Mouse (Mus musculus) cerebellum, adult 9-10 months (tissue): ENCODE measurements around the gene Zc3h10.
"Not testable (repeated sequence)": the region's sequence is repeated elsewhere in the genome, so short reads cannot be mapped to it uniquely, and the experiment has no call there.

Source experiments
- DNase-seq: peaks from one replicate; pipeline ENCODE4 v3.0.0; 2022

Gene Zc3h10

DNA sequence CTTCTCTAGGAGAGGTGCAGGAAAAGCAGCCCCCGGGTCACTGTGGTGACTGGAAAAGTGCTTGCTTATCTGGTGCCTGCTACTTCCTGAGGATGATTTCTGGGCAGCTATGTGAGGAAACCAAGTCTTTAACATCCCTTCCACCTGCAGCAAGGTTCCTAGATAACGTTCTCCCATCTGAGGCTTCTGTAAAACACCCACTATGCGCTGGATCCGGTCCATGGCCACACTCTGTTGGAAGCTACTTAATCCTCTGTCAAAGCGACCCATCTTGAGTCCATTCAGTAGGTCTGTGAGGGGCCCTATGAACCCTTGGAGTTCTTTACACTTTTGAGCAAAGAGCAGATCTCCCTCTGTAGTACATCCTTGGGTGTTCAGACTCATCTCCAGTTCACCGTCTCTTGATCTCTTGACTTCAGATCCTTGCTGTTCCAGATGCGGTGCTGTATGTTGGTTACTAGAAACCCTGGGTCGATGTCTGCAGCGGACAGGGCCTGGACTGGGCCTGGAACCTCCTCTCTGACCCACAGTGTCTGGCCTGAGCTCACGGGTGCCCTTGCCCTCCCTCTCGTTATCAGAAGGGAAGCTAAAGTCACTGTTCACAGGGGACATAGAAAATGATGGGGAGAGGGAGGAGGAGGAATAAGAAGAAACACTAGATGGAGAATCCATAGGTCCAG lies 2.7 kb upstream of the Zc3h10 start:
- DNase-seq = peak; percentile 81

DNA sequence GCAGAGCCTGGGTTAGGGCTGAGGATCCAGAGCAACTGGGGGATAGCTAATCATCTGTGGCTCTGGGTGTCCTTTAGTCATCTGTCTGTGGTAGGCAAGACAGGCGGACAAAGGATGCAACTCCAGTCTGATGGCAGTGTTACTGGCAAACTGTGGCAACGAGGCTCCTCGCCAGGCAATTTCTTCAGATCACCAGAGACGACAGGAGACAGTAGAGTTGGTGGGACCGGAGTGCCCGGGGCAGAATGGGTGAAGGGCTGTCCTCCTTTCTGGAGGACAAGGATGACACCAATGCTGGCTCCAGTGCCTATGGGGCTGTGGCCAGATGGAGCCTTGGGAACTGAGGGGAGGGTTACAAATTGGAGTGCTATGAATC lies 2.1 kb upstream of the Zc3h10 start:
- DNase-seq = not testable (repeated sequence)

DNA sequence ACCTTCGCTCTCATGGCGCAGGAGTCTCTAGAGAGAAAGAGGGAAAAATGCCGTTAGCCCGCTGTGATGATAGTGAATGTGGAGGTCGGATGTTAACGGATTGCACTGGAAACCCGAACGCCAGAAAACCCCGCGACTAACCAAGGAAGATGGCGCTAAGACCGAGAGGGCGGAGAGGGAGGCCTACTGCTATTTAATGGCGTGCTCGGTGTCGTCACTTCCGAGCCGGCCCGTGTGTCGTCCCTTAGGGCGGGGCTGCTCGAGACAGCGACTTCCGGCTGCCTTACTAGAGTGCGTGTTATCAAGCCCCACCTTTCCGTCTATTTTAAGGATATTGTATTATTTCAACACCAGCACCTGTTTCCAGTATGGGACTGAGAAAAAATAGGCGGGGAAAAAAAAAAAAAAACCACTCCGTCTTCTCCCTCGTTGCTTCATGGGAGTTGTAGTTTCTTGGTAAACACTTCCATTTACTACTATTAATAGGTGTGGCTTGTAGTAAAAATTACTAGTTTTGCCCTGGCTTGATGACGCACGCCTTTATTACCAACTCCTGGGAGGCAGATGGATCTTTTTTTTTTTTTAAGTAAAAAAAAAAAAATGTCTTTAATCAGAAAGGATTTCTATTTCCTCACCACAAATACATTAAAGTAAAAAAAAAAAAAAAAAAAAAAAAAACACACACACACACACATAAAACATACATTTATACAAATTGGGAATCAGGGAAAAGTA lies 1.5 kb upstream of the Zc3h10 start, which contains the start of gene Rpl41:
TSS of gene Rpl41 (minus strand) at position 359 of the 735 bp plus-strand sequence.
- DNase-seq = peak; percentile 98

DNA sequence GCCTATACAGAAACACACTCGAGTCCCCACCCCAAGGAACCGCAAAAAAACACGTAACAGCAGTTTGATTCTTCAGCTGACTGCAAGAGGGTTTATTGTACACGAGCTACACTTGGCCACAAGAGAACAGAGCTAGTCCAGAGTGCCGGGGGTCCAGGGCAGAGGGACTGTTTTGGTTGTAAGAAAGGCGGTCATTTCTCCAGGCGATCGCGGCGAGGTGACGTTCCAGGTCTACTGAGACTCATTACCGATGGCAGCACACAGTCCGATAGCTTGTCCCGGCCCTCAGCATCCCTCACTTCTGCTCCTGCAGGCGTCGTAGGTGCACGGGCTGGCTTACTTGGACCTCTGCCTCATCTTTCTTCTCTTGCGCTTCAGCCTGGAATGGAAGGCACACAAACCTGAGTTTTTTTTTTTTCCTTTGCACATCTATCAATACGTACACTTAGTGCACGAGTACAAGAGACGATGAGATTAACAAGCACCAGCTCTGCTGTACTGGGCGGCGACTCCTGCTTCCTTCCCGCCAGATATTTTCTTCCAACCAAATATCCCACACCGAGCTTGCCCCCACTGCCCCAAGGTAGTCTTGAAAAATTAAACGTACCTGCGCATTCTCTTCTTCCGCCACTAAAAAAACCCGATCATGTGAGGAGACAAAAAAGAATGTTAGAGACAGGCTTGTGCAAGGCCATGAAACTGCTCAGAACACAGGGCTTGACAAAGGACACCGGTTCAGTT lies 647 bp upstream of the Zc3h10 start:
- peak; percentile 66 for DNase-seq

DNA sequence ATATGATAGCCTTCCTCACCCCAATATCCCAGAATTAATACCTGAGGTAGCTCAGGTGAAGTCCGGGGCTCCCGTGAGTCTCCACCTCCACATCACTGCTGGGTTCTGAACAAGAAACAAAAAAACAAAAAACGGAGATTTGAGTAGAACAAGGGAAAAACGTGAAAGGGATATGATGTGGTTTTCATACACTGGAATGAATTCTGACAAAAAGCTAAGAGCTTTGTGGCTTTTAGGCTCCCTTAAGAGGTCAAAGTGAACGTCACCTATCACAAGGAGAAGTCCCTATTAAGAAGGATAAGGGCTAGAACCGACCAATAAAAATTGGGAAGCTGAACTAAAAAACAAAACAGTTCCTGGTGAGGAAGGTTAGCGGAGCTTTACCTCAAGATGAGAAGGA lies 787 bp downstream of the Zc3h10 start:
- no peak for DNase-seq

DNA sequence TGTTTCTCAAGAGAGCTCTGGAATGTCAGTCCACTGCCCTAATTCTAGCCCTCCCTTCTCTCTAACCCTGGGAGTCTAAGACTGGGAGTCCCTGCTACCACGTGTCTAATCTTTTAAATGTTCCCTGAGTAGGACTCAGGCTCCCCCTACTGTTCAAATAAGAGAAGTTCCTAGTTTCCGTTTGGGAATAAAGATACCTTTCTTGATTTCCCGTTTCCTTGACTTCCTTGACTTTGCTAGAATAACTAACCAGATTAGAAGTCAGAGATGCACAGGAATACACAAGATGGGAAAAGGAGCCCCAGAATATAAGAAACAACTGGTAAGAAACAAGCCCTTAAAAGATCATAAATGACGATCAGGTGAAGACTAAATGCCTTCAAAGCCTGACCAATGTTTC lies 1.2 kb downstream of the Zc3h10 start:
- DNase-seq = peak; percentile 79

DNA sequence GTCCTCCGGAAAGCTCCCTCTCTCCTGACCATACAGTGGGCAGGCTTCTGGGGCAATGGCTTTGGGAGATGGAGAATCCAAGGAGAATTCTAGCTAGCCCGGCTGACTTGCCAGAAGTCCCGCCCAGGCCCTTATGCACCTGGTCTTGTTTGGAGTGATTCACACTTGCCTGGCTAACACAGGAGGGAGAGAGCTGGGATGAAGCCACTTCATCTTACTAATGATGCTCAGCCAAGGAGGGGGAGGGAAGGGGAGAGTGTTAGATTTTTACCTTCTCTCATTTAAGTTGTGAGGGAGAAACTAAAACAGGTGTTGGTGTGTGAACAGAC lies 2.0 kb downstream of the Zc3h10 start:
- DNase-seq = peak; percentile 54

DNA sequence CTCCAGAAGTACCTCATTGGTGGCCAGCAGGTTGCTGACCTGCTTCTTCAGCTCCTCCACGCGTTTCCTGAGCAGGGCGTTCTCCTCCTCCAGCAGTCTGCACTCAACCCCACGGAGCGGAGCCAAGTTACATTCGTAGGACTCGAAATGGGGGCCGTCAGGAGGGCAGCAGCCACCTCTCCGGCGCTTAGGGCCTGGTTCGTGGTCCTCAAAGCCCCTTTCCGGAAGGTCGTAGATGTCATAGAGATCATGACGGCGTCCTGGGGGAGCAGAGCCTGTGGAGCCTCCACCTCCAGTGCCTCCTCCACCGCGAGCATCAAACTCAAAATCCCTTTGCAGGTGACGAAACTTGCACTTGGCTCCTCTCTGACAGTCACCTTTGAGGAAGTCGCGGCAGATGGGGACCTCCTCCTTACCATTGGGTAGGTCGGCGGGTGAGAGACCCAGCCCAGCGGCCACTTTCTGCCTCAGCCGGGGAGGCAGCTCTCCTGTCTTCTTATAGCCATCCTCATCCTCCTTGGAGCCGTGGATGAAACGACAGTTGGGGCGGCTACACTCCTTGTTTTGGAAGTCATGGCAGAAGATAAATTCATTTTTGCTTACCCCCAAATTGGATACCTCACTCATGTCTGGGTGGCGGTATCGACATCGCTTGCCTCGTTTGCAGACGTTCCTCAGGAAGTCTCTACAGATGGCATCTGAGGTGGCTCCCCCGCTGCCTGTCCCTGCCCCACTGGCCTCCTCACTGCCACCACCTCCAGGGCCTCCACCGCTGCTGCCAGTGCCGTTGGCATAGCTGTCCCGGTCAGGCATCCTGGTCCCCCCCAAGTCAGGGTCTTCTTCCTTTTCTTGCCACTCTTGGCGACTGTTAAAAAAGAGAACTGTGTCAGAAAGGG lies 2.7 kb downstream of the Zc3h10 start:
- DNase-seq = peak; percentile 51

DNA sequence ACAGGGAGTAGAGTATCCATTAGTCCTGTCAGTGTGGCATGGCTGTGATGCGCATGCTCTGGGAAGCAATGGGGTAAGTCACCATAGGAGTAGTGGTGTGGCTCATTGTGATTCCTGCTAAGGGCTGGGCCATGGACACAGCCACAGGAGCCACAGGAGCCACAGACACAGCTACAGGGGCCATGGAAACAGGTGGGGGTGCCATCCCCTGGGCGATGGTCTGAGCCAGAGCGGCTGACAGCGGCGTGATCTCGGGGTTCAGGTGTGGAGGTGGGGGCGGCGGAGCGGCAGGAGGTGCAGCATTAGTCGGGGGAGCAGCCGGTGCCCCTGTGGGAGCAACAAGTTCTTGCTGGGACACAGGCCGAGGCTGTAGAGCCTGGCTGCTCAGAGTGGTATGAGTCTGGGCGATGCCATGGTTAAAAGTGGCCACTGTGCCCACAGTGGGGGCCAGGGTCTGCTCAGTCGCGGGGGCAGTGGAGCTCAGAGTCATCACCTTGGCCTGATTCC lies 3.4 kb downstream of the Zc3h10 start:
- DNase-seq = no peak

DNA sequence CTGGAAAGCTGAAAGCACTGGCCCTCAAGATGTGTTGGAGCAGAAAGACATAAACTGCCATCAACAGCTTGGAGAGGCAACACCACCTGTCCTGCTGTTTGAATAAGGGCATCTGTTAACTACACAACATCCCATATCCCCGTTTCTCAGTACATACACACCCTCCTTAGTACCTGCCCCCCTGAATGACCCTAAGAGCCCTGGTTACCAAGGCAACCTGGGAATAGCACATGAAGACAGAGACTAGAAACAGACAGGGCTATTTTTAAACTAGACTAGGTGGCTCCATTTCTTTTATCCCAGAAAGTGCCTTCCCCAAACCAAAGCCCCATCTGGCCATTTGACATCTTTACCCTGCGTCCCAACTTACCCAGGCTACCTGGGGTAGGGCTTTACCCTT lies 4.5 kb downstream of the Zc3h10 start:
- DNase-seq = no peak

DNA sequence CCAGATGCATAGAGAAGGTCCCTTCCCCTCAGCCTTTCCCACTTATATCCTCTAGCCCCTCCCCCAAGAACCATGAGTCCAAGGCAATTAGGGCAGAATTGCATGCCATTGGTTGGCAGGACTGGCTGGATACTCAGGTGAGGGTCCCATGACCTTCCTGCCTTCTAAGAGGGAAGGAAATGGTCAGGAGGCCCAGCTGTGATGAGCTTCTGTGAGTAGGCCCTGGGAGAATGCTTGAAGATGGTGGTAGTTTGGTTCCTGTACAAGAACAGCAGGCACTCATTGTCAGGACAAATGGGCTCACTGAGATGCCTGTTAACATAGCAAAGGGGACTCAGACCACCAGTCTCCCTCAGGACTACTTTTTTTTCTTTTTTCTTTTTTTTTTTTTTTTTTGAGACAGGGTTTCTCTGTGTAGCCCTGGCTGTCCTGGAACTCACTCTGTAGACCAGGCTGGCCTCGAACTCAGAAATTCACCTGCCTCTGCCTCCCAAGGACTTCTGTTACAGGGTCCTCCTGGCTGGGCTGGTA lies 9.2 kb downstream of the Zc3h10 start:
- DNase-seq = no peak

DNA sequence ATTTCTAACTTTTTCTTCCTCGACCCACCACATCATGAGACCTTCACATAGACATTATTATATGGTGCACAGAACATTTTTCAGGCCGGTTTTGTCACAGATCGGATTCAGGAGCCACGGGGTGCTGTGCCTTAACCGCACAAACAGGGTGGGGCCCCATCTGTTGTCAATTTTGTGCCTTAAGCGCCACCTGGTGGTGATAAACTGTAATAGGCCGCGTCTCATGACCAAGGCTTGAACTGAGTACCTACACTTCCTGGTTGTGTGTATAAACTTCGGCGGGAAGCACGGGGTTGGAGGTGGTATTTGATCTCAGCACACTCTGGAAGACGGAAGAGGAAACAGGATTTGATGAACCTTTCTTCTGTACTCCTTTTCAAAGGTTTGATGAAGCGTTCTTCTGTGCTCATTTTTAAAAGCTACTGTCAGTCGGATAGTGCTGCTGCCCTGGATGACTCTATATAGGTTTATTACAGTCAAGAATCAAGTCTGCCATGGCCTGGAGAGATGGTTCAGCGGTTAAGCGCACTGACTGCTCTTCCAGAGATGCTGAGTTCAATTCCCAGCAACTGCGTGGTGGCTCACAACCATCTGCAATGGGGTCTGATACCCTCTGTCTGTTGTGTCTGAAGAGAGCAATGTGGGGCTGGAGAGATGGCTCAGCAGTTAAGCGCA lies 11.2 kb downstream of the Zc3h10 start:
- DNase-seq = peak; percentile 96

DNA sequence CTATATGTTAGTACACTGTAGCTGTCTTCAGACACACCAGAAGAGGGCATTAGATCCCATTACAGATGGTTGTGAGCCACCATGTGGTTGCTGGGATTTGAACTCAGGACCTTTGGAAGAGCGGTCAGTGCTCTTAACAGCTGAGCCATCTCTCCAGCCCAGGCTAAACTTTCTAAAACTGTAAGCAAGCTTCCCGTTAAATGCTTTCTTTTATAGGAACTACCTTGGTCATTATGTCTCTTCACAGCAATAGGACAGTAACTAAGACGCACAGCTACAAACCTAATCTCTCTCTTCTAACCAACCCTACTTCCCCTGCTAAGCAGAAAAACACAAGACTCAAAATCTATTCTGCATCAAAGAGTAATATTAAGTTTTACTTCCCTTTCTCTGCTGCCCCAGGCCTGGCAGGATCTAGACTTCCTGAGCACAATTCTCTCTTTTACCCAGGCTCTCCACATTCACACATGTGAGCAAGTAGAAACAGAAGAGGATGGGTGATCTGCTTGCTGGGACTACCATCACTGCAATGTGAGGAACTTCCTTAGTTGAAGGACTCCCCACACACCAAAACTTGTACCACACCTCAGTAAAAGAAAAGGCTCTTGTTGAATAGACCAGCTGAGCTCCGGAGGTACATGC lies 11.8 kb downstream of the Zc3h10 start:
- no peak for DNase-seq

DNA sequence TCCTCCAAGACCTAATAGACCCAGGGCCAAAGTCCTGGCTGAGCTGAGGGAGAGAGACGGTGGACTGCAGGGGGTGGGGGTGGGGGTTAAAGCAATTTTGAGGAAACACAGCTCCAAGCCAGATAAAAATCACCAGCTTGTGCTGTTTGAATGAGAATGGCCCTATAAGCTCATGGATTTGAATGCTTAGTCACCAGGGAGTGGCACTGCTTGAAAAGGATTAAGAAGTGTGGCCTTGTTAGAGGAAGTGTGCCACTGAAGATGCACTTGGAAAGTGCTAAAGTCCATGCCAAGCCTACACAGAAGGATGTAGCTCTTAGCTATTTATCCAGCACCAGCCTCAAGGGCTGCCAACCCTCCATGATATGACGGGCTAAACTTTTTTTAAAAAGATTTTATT lies 12.4 kb downstream of the Zc3h10 start:
- no peak for DNase-seq

DNA sequence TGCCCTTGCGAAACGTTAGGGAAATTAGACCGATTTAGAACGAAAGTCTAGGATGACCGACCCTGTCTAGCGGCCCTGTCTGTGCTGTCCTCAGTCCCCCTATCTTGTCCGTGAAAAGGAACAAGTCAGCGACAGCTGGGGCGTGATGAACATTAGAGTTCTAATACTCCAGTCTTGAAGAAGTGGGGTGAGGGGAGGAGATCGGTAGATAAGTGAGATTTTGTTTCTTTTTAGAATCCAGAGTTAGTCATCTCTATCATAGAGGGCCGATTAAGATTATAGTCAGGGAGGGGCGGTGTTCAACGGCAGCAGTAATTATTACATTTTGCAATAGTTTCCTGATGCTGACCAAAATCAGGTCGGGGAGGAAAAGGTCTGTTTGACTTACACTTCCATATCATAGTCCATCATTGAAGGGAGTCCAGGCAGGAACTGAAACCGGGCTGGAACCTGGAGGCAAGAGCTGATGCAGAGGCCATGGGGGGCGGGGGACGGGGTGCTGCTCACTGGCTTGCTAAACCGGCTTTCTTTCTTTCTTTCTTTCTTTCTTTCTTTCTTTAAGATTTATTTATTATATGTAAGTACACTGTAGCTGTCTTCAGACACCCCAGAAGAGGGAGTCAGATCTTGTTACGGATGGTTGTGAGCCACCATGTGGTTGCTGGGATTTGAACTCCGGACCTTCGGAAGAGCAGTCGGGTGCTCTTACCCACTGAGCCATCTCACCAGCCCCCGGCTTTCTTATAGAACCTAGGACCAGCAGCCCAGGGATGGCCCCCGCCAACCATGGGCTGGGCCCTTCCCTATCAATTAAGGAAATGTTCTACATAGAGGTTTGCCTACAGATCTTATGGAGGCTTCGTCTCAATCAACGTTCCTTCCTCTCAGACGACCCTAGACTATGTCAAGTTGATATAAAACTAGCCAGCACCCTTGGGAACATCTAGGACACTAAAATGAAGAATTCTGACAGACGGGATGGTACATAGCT lies 20.9 kb downstream of the Zc3h10 start:
- no peak for DNase-seq

DNA sequence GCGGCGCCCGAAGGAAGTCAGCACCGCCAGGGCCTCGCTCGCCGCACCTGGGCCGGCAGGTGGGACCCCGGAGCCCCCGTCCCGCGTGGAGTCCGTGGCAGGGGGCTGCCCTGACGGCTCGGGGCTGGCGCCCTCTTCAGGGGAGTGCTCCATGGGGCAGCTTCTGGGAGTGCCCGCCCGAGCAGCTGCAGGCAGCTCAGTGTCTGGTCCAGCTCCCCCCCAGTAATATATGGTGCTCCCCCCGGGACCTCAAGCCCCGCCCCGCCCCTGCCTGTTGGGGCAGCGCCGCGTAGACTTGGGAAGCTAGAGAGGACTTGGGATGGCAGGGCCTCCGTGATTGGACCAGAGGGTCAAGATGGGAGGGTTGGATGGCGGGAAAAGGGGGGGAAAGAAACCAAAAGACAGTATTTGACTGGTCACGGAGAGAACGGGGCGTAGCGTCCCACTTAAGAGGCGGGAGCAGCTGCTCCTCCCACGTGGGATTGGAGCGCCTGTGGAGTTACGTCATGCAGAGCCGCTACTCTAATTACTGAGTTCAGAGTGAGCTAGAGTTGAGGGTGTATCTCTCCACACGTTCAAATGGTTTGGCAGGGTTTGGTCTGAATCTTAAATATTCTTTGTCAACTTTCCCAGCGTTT lies 21.8 kb downstream of the Zc3h10 start, which contains the start of gene Esyt1:
TSS of gene Esyt1 (minus strand) at position 201 of the 638 bp plus-strand sequence.
- DNase-seq = peak; percentile 97

DNA sequence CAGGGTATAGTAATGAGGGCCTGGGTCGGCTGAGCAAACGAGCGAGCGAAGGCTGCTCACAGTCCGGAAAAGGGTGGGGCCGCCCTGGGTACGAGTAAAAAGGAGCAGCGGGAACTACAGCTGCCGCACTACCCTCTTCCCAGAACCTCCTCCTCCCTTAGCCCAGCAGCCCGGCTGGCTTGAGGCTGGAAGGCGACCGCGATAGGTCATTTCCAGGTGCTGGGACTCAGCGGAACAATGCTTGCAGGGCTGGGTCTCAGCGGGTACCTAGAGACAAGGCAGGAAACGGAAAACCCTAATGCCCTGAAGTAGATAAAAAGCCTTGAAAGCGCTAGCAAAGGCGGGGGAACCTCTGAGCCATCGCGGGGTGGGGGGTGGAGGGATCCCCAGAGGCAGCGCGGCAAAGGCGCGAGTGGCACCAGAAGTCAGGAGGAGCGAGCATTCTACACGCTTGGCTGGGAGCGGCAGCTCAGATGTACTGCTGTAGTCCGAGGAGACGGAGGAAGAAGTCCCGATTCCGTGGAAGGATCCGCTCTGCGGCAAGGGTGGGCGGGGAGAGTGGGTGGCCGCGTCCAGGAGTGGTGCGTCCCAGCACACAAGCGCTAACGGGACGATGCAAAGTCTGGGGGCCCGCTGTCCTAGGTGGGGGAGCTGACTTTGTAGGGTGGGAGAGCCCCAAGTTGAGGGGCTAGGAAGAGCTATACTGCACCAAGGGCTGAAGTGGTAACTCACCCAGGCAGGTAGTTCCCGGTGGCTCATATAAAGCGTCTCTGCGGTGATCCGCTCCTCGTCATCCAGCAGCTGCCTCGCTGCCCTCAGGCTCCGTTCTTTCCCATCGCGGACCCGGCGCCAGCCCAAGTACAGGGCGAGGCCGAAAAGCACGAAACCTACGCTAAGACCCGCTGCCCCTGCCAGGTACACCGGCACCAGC lies 22.6 kb downstream of the Zc3h10 start:
- DNase-seq = peak; percentile 54

DNA sequence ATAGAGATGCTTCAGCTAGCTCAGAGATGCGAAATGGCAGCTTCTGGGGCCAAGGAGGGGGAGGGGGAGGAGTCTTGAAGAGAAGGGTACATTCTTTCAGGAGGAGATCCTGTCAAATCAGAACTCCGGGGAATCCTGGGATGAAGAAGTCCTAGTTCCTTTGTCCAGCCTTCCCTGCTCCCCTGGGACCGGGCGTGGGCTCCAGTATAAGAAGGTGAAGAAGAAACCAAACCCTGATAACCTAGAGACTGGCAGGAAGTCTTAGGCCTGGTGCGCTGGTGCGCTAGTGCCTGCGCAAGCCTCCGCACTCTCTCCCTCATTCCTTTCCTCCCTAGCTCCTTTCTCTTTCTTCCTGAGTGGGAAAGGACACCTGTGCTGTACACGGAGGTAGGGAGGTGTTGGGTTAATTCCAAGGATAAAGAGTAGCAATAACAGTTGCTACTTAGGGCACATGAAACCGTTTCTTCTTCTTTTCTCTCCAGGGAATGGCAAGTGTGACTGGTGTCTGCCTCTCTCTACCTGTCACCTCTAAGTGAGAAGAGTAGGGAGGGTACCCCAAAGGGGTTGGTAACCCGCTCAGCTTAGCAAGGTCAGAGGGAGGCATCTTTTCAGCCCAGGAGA lies 23.4 kb downstream of the Zc3h10 start:
- peak; percentile 52 for DNase-seq
